Mouse (Mus musculus) neutrophil, adult 65 days (primary cell): Measurements from ENCODE around the gene Pth2r. TPM values are rescaled to one million over a fixed set of nuclear protein-coding genes. Genes with fewer than 3 reads are reported as not detected.

Source experiments
- total RNA-seq: library from RNA; stranded (reverse); gene quantifications from 2 replicates; pipeline ENCODE4 v1.2.4, GENCODE M21; 2023

Gene Pth2r
- not detected in 2 replicates for total RNA-seq

DNA sequence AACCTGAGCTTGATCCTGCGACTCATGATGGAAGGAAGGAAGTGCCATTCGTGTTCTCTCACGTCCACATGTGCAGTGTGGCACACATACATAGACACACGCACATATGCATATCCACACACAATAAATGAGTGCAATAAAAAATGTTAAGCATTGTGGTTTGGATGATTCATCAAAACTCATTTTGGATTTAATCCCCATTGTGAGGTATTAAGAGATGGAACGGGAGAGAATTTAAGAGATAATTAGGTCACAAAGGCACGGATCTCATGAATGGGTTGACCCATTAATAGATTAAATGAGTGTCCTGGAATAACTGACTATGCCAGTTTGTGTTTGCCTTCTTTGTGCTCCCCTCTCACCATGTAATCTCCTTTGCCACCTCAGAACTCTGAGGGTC lies at the start of gene Pth2r:
Gene Pth2r (plus strand): TSS at position 301 of the 400 bp plus-strand sequence.

Other genes with a start within 250 kb of the Pth2r start
- gene Akr1cl, start 249.3 kb upstream of the Pth2r start, total RNA-seq: not detected in 2 replicates
- gene Cryge, start 230.9 kb upstream of the Pth2r start, total RNA-seq: not detected in 2 replicates
- gene Crygd, start 218.6 kb upstream of the Pth2r start, total RNA-seq: not detected in 2 replicates
- gene Crygc, start 208.4 kb upstream of the Pth2r start, total RNA-seq: not detected in 2 replicates
- not detected in 2 replicates for gene Crygb, start 199.8 kb upstream of the Pth2r start, total RNA-seq
- not detected in 2 replicates for gene Cryga, start 178.7 kb upstream of the Pth2r start, total RNA-seq
- not detected in 2 replicates for gene Gm28845, start 162.5 kb upstream of the Pth2r start, total RNA-seq
- 0.41 and 0.95 TPM in 2 replicates for gene D630023F18Rik, start 158.8 kb upstream of the Pth2r start, total RNA-seq
- gene Idh1, start 95.6 kb upstream of the Pth2r start, total RNA-seq: 40.2 and 52.6 TPM in 2 replicates
- 32.8 and 40.9 TPM in 2 replicates for gene Pikfyve, start 95.4 kb upstream of the Pth2r start, total RNA-seq